Mouse (Mus musculus): Measurements from ENCODE around the gene Ier3. TPM values are rescaled to one million over a fixed set of nuclear protein-coding genes. Genes with fewer than 3 reads are reported as not detected.

The Ier3 gene
- polyA plus RNA-seq, 1 experiment from 2014 or later = 6.7 TPM

GRCm38 (mm10) chr17:35813245-35813647, 8.2 kb upstream of the Ier3 start:
- H3K36me3 ChIP-seq = no peaks in the 10 kb centered on the region
- H3K4me2 ChIP-seq (replicated peaks) = no peak overlapping the region
- H3K4me1 ChIP-seq (replicated peaks) = no peaks in the 10 kb centered on the region
- no peak overlapping the region for H3K27ac ChIP-seq
- H3K4me3 ChIP-seq (replicated peaks) = no peak overlapping the region
- WGBS = 62% methylated on average over 7 of the region's 7 CpGs
- no peak overlapping the region for H3K9ac ChIP-seq (replicated peaks)
- peak; percentile 69 for ATAC-seq
- H3K27me3 ChIP-seq = peaks cover 5% of the 10 kb centered on the region; the same call in 1 of the 2 replicates
- no peaks in the 10 kb centered on the region for H3K9me3 ChIP-seq

- 86% methylated on average over 7 of the region's 7 CpGs for WGBS
- no peak overlapping the region for H3K4me2 ChIP-seq (replicated peaks)
- H3K36me3 ChIP-seq = no peaks in the 10 kb centered on the region
- H3K4me1 ChIP-seq (replicated peaks) = no peaks in the 10 kb centered on the region
- no peak for ATAC-seq
- no peaks in the 10 kb centered on the region for H3K9me3 ChIP-seq
- no peak overlapping the region for H3K4me3 ChIP-seq (replicated peaks)
- H3K9ac ChIP-seq (replicated peaks) = no peak overlapping the region
- H3K27me3 ChIP-seq = peaks cover 5% of the 10 kb centered on the region; the same call in 1 of the 2 replicates
- no peak overlapping the region for H3K27ac ChIP-seq
Observed at GRCm38 (mm10) chr17:35813653-35814052, 7.8 kb upstream of the Ier3 start.

- Histone ChIP-seq H3K4me1 (replicated peaks) (no peaks in the 10 kb centered on the region), H3K4me3 (replicated peaks) (no peak overlapping the region), H3K27me3 (peaks cover 13% of the 10 kb centered on the region), H3K9me3 (no peaks in the 10 kb centered on the region), H3K4me2 (replicated peaks) (no peak overlapping the region), H3K36me3 (no peaks in the 10 kb centered on the region), H3K27ac (no peak overlapping the region), H3K9ac (replicated peaks) (no peak overlapping the region)
- no peak for ATAC-seq
- WGBS = 71% methylated on average over 6 of the region's 6 CpGs
Observed at GRCm38 (mm10) chr17:35814678-35815077, 6.8 kb upstream of the Ier3 start.

- H3K27ac ChIP-seq = no peak overlapping the region
- no peak for ATAC-seq
- 59% methylated on average over 7 of the region's 7 CpGs for WGBS
- H3K4me1 ChIP-seq (replicated peaks) = peaks cover 1% of the 10 kb centered on the region; the same call in 1 of the 2 replicates
- H3K4me3 ChIP-seq (replicated peaks) = no peak overlapping the region
- no peak overlapping the region for H3K9ac ChIP-seq (replicated peaks)
- H3K4me2 ChIP-seq (replicated peaks) = no peak overlapping the region
- H3K9me3 ChIP-seq = no peaks in the 10 kb centered on the region
- H3K27me3 ChIP-seq = peaks cover 24% of the 10 kb centered on the region
- H3K36me3 ChIP-seq = no peaks in the 10 kb centered on the region
Observed at GRCm38 (mm10) chr17:35815836-35816235, 5.6 kb upstream of the Ier3 start.

GRCm38 (mm10) chr17:35816686-35817085, 4.8 kb upstream of the Ier3 start:
- no peak for ATAC-seq
- H3K4me2 ChIP-seq (replicated peaks) = no peak overlapping the region
- no peak overlapping the region for H3K27ac ChIP-seq
- H3K36me3 ChIP-seq = no peaks in the 10 kb centered on the region
- H3K9me3 ChIP-seq = no peaks in the 10 kb centered on the region
- peaks cover 31% of the 10 kb centered on the region for H3K27me3 ChIP-seq
- H3K9ac ChIP-seq (replicated peaks) = no peak overlapping the region
- no peak overlapping the region for H3K4me3 ChIP-seq (replicated peaks)
- peaks cover 10% of the 10 kb centered on the region for H3K4me1 ChIP-seq (replicated peaks)
- 45% methylated on average over 8 of the region's 14 CpGs for WGBS

DNA sequence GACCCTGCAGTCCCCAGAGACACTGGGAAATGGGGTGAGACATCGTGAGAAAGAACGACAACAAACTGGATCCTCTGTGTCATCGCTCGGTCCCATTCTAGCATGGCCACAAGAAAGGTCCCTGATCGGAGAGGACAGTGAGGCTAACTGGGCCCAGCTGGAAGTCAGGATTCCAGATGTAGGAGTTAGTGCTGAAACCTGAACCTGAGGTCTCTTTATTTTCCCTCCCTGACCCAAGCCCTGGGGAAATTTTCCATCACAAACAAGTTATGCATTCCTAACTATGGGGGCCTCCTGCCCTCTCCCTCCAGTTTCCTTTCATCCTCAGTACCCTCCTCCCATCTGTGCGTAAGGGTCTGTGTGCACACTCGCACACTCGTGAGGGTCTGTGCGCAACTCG, 4.3 kb upstream of the Ier3 start:
- Histone ChIP-seq H3K27me3 (peaks cover 31% of the 10 kb centered on the region), H3K9ac (replicated peaks) (no peak overlapping the region), H3K9me3 (no peaks in the 10 kb centered on the region), H3K27ac (no peak overlapping the region), H3K36me3 (no peaks in the 10 kb centered on the region), H3K4me3 (replicated peaks) (no peak overlapping the region), H3K4me2 (replicated peaks) (no peak overlapping the region), H3K4me1 (replicated peaks) (peaks cover 15% of the 10 kb centered on the region)
- ATAC-seq = no peak
- 61% methylated on average over 10 of the region's 10 CpGs for WGBS

GRCm38 (mm10) chr17:35820111-35820510, 1.4 kb upstream of the Ier3 start:
- Histone ChIP-seq H3K4me2 (replicated peaks) (no peak overlapping the region), H3K27me3 (peaks cover 31% of the 10 kb centered on the region), H3K4me3 (replicated peaks) (no peak overlapping the region), H3K9ac (replicated peaks) (no peak overlapping the region), H3K27ac (no peak overlapping the region), H3K9me3 (no peaks in the 10 kb centered on the region), H3K4me1 (replicated peaks) (peaks cover 33% of the 10 kb centered on the region), H3K36me3 (no peaks in the 10 kb centered on the region)
- WGBS = 80% methylated on average over 5 of the region's 5 CpGs
- no peak for ATAC-seq

DNA sequence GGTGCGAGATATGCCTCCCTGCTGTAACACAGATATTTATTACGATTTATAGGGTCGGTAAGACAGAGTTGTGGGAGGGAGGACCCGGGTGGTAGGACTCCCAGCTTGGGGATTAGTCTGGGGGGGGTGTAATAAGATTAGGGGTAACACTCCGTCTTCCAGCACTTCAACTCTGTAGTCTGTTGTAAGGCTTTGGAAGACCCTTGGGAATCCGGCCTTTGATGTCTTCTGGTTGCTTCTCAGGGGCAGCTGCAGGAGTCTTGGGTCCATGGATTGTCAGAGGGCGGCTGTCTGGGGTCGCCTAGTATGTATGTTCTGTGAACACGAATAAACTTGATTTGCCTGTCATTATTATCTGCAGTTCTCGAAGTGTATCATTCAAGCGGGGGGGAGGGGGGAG, 1.1 kb downstream of the Ier3 start:
- Histone ChIP-seq H3K27ac (peak overlapping the region; percentile 89), H3K4me2 (replicated peaks) (peak overlapping the region; percentile 87), H3K36me3 (peaks cover 21% of the 10 kb centered on the region), H3K9me3 (no peaks in the 10 kb centered on the region), H3K27me3 (peaks cover 26% of the 10 kb centered on the region), H3K4me3 (replicated peaks) (peak overlapping the region; percentile 66), H3K9ac (replicated peaks) (peak overlapping the region; percentile 80), H3K4me1 (replicated peaks) (peaks cover 33% of the 10 kb centered on the region)
- ATAC-seq = no peak; the same call in 1 of the 2 replicates
- WGBS = under 1% methylated on average over 11 of the region's 11 CpGs

DNA sequence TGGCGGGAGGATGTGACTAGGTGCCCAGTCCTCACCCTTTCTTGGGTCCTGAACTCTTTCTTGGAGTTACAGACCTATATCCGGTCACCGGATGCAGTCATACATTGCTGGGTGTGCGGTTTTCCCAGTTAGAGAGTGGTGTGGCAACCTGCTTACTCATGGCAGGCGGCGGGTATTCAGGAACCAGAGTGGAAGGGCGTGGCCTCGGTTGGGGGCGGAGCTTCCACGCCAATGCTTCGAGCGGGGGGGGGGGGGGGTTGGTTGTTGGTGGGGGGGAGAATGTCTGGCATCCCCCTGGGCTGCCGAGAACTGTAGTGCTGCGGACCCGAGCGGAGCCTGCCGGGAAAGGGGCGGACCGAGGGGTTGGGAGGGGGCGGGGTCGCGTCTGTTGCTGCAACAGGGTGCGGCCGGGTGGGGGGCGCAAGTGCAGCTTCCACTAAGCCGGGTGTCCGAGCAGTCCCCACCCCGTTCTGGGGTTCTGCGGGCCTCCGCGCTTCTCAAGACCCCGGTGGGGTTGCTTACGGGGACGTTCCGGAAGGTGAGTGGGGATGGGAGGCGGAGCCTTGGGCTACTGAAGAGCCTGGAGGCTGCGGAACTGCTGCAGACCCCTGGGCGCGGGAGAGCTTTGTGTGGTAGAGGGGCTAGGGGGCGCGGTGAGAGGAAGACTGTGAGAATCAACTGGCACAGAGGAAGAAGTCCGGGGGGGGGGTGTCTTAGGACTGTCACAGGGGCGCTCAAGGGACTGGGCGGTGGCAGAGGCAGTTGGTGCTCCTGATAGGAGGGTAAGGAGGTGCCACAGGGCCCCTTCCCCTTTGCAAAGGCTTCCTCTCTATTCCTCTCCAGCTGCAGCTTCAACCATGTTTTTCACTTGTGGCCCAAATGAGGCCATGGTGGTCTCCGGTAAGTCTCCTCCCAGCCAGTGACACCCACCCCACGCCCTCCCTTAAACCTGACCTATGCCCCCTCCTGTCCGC, 1.8 kb downstream of the Ier3 start, which contains the start of gene Flot1:
Gene Flot1 (plus strand): TSS at position 267 of the 974 bp plus-strand sequence.
- Histone ChIP-seq H3K27ac (peak within 1 kb of the TSS; percentile 89), H3K4me3 (replicated peaks) (peak within 1 kb of the TSS; percentile 66), H3K27me3 (peaks cover 26% of the 10 kb centered on the region), H3K9ac (replicated peaks) (peak within 1 kb of the TSS; percentile 80), H3K4me1 (replicated peaks) (peaks cover 33% of the 10 kb centered on the region), H3K9me3 (no peaks in the 10 kb centered on the region), H3K36me3 (peaks cover 28% of the 10 kb centered on the region), H3K4me2 (replicated peaks) (peak within 1 kb of the TSS; percentile 87)
- under 1% methylated on average over 45 of the region's 47 CpGs for WGBS
- peak; percentile 90 for ATAC-seq

DNA sequence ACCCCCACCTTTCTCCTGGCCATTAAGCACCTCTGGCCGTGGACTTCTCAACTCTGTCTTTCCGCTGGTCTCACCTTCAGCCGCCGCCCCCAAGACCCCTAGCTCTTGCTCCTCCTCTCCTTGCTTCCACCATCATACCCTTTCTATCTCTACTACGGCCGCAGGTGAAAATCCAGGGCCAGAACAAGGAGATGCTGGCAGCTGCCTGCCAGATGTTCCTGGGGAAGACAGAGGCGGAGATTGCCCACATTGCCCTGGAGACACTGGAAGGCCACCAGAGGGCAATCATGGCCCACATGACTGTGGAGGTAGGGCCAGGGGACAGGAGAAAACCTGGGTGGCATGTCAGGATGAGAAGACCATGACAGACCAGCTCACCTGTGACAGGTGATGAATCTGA, 2.9 kb downstream of the Ier3 start:
- 71% methylated on average over 7 of the region's 7 CpGs for WGBS
- H3K27ac ChIP-seq = no peak overlapping the region
- H3K4me1 ChIP-seq (replicated peaks) = peaks cover 34% of the 10 kb centered on the region
- H3K4me3 ChIP-seq (replicated peaks) = peak overlapping the region; percentile 66
- no peak for ATAC-seq
- peak overlapping the region; percentile 87 for H3K4me2 ChIP-seq (replicated peaks)
- no peaks in the 10 kb centered on the region for H3K9me3 ChIP-seq
- peaks cover 28% of the 10 kb centered on the region for H3K36me3 ChIP-seq
- peaks cover 21% of the 10 kb centered on the region for H3K27me3 ChIP-seq
- H3K9ac ChIP-seq (replicated peaks) = 0 out of 2 replicates have a peak overlapping the region, but pooled peaks have one; percentile 80

DNA sequence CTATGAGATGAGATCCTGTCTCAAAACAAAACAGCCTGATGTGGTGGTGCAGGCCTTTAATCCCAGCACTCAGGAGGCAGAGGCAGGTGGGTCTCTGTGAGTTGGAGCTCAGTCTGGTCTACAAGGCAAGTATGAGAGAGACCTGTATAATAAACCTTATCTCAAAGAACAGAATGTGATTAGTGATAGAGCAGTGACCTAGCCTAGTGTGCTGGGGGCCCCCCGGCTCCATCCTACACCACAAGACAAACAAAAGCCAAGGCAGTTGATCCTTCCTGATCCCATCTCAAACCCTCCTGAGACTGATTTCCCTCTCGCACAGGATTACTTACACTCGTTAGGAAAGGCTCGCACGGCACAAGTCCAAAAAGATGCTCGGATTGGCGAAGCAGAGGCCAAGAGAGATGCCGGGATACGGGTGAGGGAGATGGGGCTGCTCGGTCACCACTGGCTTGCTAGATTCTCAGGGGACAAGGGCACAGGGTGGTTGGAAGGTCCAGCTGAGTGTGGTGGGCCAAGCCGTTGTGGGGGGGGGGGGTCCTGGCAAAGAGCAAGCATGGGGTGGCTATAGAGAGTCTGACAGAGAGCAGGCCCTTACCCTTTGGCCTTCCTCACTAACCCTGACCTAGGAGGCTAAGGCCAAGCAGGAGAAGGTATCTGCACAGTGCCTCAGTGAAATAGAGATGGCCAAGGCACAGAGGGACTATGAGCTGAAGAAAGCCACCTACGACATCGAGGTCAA, 3.8 kb downstream of the Ier3 start:
- WGBS = 93% methylated on average over 13 of the region's 13 CpGs

GRCm38 (mm10) chr17:35829737-35830136, 8.3 kb downstream of the Ier3 start:
- H3K36me3 ChIP-seq = peaks cover 59% of the 10 kb centered on the region
- no peaks in the 10 kb centered on the region for H3K27me3 ChIP-seq
- peak overlapping the region; percentile 2; the same call in 1 of the 2 replicates for H3K4me3 ChIP-seq (replicated peaks)
- no peaks in the 10 kb centered on the region for H3K9me3 ChIP-seq
- no peak overlapping the region for H3K27ac ChIP-seq
- H3K9ac ChIP-seq (replicated peaks) = no peak overlapping the region
- peaks cover 27% of the 10 kb centered on the region for H3K4me1 ChIP-seq (replicated peaks)
- WGBS = 1% methylated on average over 21 of the region's 21 CpGs
- peak overlapping the region; percentile 15; the same call in 1 of the 2 replicates for H3K4me2 ChIP-seq (replicated peaks)
- ATAC-seq = peak; percentile 75

More for the DNA sequence above, 3.8 kb downstream of the Ier3 start:
- H3K4me1 ChIP-seq (replicated peaks) = peaks cover 42% of the 10 kb centered on the region
- no peaks in the 10 kb centered on the region for H3K9me3 ChIP-seq
- H3K27ac ChIP-seq = no peak overlapping the region
- peaks cover 28% of the 10 kb centered on the region for H3K36me3 ChIP-seq
- no peak overlapping the region for H3K4me2 ChIP-seq (replicated peaks)
- no peak overlapping the region for H3K9ac ChIP-seq (replicated peaks)
- H3K4me3 ChIP-seq (replicated peaks) = no peak overlapping the region
- no peak for ATAC-seq
- peaks cover 12% of the 10 kb centered on the region for H3K27me3 ChIP-seq
